Mouse (Mus musculus) spleen, postnatal 0 days (tissue): Measurements from ENCODE around the gene Gm3005. TPM values are rescaled to one million over a fixed set of nuclear protein-coding genes. Genes with fewer than 3 reads are reported as not detected.

ENCODE experiments used
- polyA plus RNA-seq: library from polyadenylated mRNA; unstranded; fragments of >200 nt; fragmentation: Nextera tagmentation; extraction: Ambion mirVana; gene quantifications from 2 replicates; pipeline ENCODE4 v1.2.1, GENCODE M21; 2015

The Gm3005 gene
- 0.10 TPM in 1 of 2 replicates, not detected in the other for polyA plus RNA-seq

DNA sequence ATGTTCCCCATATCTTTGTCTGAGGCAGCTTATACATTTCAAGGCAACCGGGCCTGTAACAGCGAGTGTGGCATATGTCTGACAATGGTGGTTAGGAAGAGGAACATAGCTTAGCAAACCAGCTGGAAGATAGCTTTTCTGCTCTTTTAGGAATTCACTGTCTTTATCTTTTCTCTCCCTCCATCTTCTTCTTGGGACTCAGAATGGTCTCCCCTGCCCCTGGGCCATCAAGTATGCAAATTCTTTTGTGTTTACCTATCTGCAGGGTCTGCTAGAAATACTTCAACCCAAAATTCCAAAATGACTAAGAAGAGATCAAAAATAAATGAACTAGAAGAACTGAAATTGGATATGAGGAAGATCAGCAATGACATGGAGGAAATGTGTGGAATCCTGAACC, at the start of gene Gm3005:
Gene Gm3005, plus strand, starts transcription at position 301 of the 400 bp plus-strand sequence.

DNA sequence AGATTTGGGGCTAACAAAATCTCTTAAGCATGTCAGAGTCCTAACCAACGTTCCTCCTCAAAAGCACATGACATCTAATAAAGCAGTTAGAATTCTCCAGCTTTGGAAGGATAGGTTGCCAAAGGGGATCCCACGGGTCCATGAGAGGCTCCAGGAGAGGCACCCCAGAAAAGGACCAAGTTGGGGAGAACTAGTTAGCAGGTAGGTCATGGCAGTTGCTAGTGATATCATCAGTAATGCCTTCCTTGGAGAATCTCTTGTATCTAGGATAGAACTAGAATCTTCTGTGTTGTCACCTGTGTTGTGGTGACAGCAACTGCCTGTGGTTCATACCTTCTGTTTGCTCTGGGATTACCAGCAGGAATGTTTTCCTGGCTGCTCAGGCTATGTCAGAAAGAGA, 33.1 kb upstream of the Gm3005 start, which contains the start of gene Gm10413:
Gene Gm10413, plus strand, starts transcription at position 301 of the 400 bp plus-strand sequence.

DNA sequence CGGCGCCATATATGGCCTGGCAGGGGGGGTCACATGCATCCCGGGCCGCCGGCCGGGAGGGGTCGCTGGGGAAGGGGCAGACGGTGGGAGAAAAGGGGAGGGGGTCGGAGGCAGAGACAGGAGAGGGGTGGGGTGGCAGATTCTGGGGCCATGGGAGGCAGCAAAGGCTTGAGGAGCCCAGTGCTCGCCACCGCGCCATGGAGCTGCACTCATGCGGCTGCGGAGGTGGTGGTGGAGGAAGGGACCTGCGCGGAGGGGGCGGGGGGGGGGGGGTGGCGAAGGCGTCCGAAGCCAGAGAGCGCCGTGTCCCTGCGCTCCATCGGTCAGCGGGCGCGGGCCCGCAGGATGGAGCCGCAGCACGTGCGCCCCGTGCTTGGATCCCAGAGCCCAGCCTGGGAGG, 15.6 kb upstream of the Gm3005 start, which contains the start of gene Gm10409:
Gene Gm10409, plus strand, starts transcription at position 301 of the 400 bp plus-strand sequence.

DNA sequence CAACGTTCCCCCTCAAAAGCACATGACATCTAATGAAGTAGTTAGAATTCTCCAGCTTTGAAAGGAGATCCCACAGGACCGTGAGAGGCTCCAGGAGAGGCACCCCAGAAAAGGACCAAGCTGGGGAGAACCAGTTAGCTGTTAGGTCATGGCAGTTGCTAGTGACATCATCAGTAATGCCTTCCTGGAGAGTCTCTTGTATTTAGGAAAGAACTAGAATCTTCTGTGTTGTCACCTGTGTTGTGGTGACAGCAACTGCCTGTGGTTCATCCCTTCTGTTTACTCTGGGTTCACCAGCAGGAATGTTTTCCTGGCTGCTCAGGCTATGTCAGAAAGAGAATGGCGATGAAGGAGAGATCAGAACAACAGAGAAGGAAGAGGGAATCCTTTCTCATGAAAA, 21.2 kb downstream of the Gm3005 start, which contains the start of gene Gm10408:
Gene Gm10408, plus strand, starts transcription at position 301 of the 400 bp plus-strand sequence.

DNA sequence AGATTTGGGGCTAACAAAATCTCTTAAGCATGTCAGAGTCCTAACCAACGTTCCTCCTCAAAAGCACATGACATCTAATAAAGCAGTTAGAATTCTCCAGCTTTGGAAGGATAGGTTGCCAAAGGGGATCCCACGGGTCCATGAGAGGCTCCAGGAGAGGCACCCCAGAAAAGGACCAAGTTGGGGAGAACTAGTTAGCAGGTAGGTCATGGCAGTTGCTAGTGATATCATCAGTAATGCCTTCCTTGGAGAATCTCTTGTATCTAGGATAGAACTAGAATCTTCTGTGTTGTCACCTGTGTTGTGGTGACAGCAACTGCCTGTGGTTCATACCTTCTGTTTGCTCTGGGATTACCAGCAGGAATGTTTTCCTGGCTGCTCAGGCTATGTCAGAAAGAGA, 206.3 kb downstream of the Gm3005 start, which contains the start of gene Gm3012:
Gene Gm3012, plus strand, starts transcription at position 301 of the 400 bp plus-strand sequence.

Other genes with a start within 250 kb of the Gm3005 start
- not detected in 2 replicates for gene Gm5795, start 239.8 kb upstream of the Gm3005 start, polyA plus RNA-seq
- 0.93 and 1.2 TPM in 2 replicates for gene D830030K20Rik, start 219.6 kb upstream of the Gm3005 start, polyA plus RNA-seq
- gene Gm2956, start 95.5 kb upstream of the Gm3005 start, polyA plus RNA-seq = not detected in 2 replicates
- gene Gm10413, start 33.0 kb upstream of the Gm3005 start, polyA plus RNA-seq = not detected in 2 replicates
- gene Gm10409, start 15.5 kb upstream of the Gm3005 start, polyA plus RNA-seq = 0.13 and 0.15 TPM in 2 replicates
- gene Gm10408, start 21.3 kb downstream of the Gm3005 start, polyA plus RNA-seq = not detected in 2 replicates
- not detected in 2 replicates for gene Gm3012, start 206.4 kb downstream of the Gm3005 start, polyA plus RNA-seq
- 0.13 and 0.15 TPM in 2 replicates for gene Gm3020, start 223.9 kb downstream of the Gm3005 start, polyA plus RNA-seq